Mouse (Mus musculus) embryonic fibroblast, embryonic 13.5 days (primary cell): ENCODE measurements around the gene Mob2. TPM values are rescaled to one million over a fixed set of nuclear protein-coding genes. Genes with fewer than 3 reads are reported as not detected.

Experiments
- H3K27ac ChIP-seq: 2 replicates; pipeline ENCODE4 v1.5.1; 2012; ENCODE audit warnings: low read length, control low read depth, inconsistent platforms; ENCODE audit not compliant: insufficient read depth
- H3K4me1 ChIP-seq: 2 replicates; pipeline ENCODE4 v1.6.1; 2011; ENCODE audit warnings: low read length; ENCODE audit not compliant: control insufficient read depth, insufficient read depth
- H3K4me3 ChIP-seq: 2 replicates; pipeline ENCODE4 v1.5.1; 2011; ENCODE audit warnings: mild to moderate bottlenecking, control low read depth, low read length; ENCODE audit not compliant: insufficient read depth
- CTCF ChIP-seq: IDR thresholded peaks from 2 replicates; pipeline ENCODE4 v1.5.1; 2011; ENCODE audit warnings: mild to moderate bottlenecking, control low read depth, low read length, moderate library complexity, borderline replicate concordance; ENCODE audit not compliant: insufficient read depth
- POLR2A ChIP-seq: IDR thresholded peaks from 2 replicates; pipeline ENCODE4 v1.6.1; 2011; ENCODE audit warnings: low read depth, mild to moderate bottlenecking, control low read depth, low read length, moderate library complexity
- polyA plus RNA-seq: library from polyadenylated mRNA; stranded (reverse); fragments of >200 nt; gene quantifications from 2 replicates; pipeline ENCODE4 v1.2.4, GENCODE M21; 2011; ENCODE audit warnings: low read depth; ENCODE audit not compliant: missing spikeins, insufficient read length

Mob2 gene
- polyA plus RNA-seq, 1 experiment = 15.9 TPM

DNA sequence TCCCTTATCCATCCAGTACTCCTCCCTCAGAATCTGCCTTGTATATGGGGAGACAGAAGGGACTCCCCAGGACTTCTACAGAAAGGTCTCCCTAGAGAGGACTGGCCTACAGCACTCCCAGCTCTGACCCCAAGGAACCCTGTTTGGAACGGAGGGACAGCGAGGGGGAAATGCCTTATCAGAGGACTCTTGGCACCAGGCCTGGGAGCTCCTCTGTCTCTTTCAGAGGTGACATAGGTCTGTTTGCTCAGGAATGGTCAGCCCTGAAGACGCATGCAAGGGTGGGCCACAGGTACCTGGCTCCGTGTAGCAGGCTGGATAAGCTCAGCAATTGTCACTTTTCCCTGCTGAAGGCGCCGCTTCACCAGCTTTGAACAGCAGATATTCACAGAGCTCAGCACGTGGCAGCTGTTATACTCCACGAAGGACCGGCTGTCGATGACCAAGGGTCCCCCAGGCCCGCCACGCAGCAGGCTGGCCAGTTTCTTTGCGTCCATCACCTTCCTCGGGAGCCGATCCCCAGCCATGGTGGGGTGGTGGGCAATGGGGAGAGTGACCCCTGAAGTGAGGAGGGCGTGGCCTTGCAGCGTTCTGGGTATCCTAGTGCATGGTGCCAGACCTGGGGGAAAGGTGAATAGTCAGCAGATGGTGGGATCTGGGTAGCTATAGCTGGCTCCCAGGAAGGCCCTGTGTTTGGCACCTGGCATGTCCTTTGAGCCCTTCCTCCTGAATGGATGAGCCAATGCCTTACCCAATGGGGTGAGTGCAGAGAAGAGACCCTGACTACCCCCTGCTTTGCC, 29.0 kb upstream of the Mob2 start:
- Histone ChIP-seq H3K4me1 (peaks cover 21% of the 10 kb centered on the region), H3K4me3 (no peak overlapping the region), H3K27ac (no peak overlapping the region)
- TF ChIP-seq POLR2A = no peak
- TF ChIP-seq CTCF = no peak

DNA sequence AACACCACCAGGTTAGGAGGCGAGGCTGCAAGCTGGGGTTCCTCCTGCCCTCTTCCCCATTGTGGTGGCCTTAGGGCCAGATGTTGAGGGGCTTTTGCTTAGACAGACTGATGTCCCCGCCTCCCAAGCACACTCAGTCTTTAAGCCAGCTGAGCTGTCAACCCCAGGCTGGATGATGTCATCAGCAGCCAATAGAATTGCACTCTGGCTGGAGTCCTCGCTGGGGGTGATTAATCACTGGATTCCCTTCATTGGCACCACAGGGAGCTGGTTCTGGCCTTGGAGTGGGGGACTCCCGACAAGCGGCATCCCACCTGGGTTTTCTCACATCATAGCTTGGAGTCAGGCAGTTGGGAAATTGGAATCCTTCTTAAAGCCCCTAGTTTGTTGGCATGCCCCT, 28.0 kb upstream of the Mob2 start:
- TF ChIP-seq CTCF = no peak
- H3K4me3 ChIP-seq = no peak overlapping the region

DNA sequence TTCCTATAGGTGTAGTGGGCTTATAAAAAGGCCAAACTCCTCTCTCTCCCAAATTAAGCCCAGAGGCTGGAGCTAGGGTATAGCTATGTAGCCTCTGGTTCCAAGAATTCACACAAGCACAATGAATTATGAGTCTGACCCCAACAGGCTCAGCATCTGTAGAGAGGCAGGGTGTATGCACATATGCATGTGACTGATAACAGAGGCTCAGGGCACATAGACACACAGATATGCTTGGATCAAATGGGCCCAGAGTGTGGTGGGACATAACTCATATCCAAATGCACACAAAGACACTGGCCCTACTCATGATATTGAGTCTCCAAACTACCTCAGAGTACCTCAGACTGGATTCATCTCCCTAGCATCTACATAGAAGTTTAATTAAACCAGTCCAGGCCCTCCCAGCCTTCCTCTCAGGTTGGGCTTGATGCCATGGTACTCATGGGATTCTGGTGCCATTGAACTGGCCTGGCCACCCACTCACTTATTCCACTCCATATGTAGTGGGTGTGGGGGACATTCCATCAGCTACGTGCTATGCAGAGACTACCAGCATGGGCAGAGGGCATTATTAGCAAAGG, 26.3 kb upstream of the Mob2 start:
- no peak for TF ChIP-seq POLR2A
- TF ChIP-seq CTCF = no peak
- Histone ChIP-seq H3K27ac (no peak overlapping the region), H3K4me1 (peaks cover 30% of the 10 kb centered on the region), H3K4me3 (no peak overlapping the region)

More for the DNA sequence above, 28.0 kb upstream of the Mob2 start:
- H3K27ac ChIP-seq = no peak overlapping the region
- peaks cover 29% of the 10 kb centered on the region for H3K4me1 ChIP-seq

DNA sequence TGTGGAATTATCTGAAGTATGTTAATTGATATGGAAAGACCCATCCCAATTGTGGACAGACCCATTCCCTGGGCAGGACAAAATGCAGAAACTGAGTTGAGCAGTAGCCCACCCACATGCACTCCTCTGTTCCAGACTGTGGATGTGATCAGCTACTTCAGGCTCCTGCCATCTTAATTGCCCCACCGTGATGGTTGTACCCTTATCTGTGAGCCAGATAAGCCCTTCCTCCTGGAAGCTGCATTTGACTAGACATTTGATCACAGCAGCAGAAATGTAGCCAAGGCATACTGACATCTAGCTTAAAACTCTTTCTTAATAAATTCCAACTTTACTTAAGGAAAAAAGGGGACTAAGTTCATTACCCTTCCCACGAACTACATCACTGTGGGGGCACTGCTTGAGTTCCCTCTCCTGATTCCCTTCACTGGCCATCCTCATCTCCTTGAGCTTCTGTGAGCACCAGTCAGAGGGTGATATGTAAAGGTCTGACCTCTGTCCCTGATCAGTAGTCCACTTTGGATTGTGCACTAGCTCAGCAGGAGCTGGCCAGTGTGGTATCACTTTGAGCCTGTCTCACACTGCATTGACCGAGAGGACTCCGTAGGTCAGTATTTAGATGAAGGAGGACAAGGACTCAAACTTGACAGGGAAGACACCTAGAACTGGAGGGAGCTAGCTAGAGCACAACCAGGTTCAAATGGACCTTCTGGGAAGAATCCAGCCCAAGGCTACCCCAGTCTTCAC, 25.5 kb upstream of the Mob2 start:
- Histone ChIP-seq H3K27ac (no peak overlapping the region), H3K4me1 (peaks cover 30% of the 10 kb centered on the region), H3K4me3 (no peak overlapping the region)
- TF ChIP-seq CTCF = no peak

DNA sequence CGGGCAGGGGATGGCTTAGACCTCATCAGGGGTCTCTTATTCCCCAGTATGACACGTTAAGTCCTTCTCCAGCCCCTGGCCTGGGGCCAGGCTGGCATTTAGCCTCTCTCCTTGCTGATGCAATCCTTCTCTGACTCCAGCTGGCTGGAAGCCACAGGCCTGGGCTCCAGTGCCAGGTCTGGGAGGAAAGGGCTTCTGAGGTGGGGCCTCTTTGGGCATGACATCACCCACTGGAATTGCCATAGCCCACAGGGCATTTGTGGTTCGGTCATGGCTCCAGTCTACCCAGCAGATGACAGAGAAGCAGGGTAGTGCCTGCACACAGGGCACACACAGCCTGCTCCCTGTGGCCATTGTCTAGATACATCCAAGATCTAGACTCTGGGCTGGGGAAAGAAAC, 24.0 kb upstream of the Mob2 start:
- Histone ChIP-seq H3K4me3 (no peak overlapping the region), H3K4me1 (peaks cover 30% of the 10 kb centered on the region), H3K27ac (peak overlapping the region; percentile 89)
- TF ChIP-seq POLR2A = no peak
- TF ChIP-seq CTCF = no peak

DNA sequence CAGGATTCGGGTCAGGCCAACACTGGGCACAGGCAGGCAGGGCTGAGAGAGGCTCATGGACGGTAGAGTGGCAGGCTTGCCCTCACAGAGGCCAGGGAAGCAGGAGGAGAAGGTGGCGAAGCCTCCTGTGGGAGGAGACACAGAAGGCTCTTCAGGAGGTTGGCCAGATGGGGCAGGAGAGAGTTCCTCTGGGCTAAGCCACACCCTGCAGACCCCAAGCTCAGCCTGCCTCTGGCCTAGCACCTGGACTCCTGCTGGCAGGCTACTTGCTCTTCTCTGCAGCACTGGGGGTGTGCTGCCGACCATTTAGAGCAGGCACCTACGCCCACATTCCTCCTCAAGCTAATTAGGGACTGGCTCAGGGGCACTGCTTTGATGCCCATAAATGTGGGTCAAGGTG, 23.5 kb upstream of the Mob2 start:
- H3K4me1 ChIP-seq = peaks cover 29% of the 10 kb centered on the region
- no peak overlapping the region for H3K4me3 ChIP-seq
- peak overlapping the region; percentile 89 for H3K27ac ChIP-seq
- no peak for TF ChIP-seq CTCF
- no peak for TF ChIP-seq POLR2A

DNA sequence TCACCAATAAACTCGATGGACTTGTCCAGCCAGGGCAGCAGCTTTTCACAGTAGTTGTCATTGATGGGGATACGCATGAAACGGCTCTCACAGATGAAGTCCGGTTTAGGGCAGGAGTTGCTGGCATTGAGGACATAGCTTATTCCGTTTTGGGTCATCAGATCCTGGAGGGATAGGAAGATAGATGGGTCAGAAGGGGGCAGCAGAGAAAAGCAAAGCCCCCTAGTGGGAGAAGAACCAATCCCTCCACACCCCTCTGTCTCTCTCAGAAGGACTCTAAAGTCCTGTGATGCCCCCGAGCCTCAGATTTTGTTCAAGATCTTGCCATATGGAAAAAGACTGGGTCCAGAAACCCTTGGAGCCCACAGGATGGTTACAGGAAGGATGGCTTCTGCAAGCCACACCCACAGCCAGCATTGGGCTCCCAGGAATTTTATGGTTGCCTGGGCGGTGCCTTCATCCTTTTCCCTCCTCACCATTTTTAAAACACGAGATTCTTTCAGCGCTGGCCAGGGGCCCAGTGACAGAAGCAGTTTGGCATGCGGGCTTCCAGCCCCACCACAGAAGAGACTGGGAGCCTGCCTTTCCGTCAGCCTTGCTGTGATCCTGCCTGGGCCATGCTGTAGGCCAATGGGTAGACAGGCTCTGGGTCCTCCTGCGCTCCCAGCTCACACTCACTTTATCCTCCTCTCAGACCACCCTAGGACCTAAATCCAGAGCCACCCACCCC, 22.9 kb upstream of the Mob2 start:
- no peak overlapping the region for H3K4me3 ChIP-seq
- peak overlapping the region; percentile 89 for H3K27ac ChIP-seq
- TF ChIP-seq CTCF (no peak), POLR2A (peak; percentile 43; the same call in 1 of the 2 replicates)
- H3K4me1 ChIP-seq = peaks cover 24% of the 10 kb centered on the region

DNA sequence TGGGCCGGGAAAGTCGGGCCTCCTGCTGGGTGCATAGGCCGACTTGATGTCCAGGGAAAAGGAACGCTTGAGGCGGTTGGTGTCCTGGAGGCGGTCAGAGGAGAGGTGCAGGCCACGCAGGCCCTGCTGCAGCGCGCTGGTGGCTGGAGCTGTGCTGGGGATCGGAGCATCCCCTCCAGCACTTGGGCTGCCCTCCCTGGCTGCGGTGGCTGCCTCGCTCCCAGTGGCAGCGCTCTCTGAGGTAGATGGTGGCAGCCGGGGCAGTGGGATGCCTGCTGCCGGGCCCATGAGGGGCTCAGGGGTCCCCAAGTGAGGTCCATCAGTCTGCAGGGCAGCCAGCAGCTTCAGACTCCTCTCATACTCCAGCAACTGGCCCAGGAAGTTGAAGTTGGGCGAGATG, 21.7 kb upstream of the Mob2 start:
- Histone ChIP-seq H3K4me3 (no peak overlapping the region), H3K4me1 (peaks cover 17% of the 10 kb centered on the region), H3K27ac (no peak overlapping the region)
- TF ChIP-seq POLR2A (no peak), CTCF (no peak)

DNA sequence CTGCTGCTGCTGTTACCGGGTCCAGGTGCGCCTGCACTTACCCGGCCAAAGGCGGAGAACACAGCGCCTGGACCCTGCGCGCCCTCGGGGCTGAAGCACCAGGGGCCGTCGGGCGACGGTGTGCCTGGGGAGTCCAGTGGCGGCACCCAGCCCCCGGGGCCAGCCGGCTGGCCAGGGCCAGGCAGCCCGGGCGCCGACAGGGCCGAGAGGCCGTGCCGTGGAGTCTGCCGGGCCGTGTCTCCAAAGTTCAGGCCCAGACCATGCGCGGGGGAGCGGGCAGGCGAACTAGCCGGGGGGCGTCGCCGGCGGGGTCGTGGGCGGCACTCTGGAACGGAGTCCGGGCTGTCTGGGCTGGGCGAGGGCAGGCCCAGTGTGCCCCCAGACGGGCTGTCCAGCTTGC, 21.3 kb upstream of the Mob2 start:
- Histone ChIP-seq H3K4me3 (no peak overlapping the region), H3K27ac (no peak overlapping the region), H3K4me1 (peaks cover 17% of the 10 kb centered on the region)
- TF ChIP-seq CTCF = no peak
- TF ChIP-seq POLR2A = no peak
